Mouse (Mus musculus) small intestine, adult 2 months (tissue): ENCODE results near the gene Adamtsl1. TPM values are rescaled to one million over a fixed set of nuclear protein-coding genes. Genes with fewer than 3 reads are reported as not detected.

Experiments used
- H3K27ac ChIP-seq: fragments of 200-500 bp; 2 replicates; pipeline ENCODE4 v1.5.1; 2012; ENCODE audit warnings: low read depth, low read length, control low read depth, inconsistent platforms; ENCODE audit not compliant: insufficient read depth
- H3K27me3 ChIP-seq: fragments of 200-500 bp; 2 replicates; pipeline ENCODE4 v1.6.1; 2012; ENCODE audit warnings: mild to moderate bottlenecking, moderate library complexity, low read length, inconsistent platforms; ENCODE audit not compliant: control insufficient read depth, insufficient read depth
- H3K36me3 ChIP-seq: fragments of 200-500 bp; 2 replicates; pipeline ENCODE4 v1.6.1; 2012; ENCODE audit warnings: mild to moderate bottlenecking, low read length, control low read depth, inconsistent platforms; ENCODE audit not compliant: control insufficient read depth, insufficient read depth
- H3K4me1 ChIP-seq: fragments of 200-500 bp; 2 replicates; pipeline ENCODE4 v1.6.1; 2012; ENCODE audit warnings: low read length, inconsistent platforms, mixed read lengths; ENCODE audit not compliant: control insufficient read depth, insufficient read depth, insufficient read length
- H3K4me3 ChIP-seq: fragments of 200-500 bp; 2 replicates; pipeline ENCODE4 v1.5.1; 2012; ENCODE audit warnings: low read depth, mild to moderate bottlenecking, control low read depth, inconsistent platforms, low read length, moderate library complexity
- CTCF ChIP-seq: fragments of 200-500 bp; IDR thresholded peaks from 2 replicates; pipeline ENCODE4 v1.5.1; 2012; ENCODE audit warnings: low read depth, mild to moderate bottlenecking, control low read depth, inconsistent platforms, low read length, moderate library complexity, mixed read lengths; ENCODE audit not compliant: insufficient replicate concordance, insufficient read length; ENCODE audit errors: extremely low read depth
- POLR2A ChIP-seq: fragments of 200-500 bp; IDR thresholded peaks from 2 replicates; pipeline ENCODE4 v1.6.1; 2012; ENCODE audit warnings: low read depth, mild to moderate bottlenecking, control low read depth, inconsistent platforms, low read length, moderate library complexity
- WGBS: fragments of 180-500 bp; shearing (Covaris S2); methylation state at CpG from one replicate; pipeline ENCODE4 v1.1.7; 2018; 5-methylcytosine and 5-hydroxymethylcytosine counted together
- polyA plus RNA-seq: library from polyadenylated mRNA; depleted of rRNA; stranded (reverse); fragments of >200 nt; gene quantifications from 2 replicates; pipeline ENCODE4 v1.2.3, GENCODE M21; 2012

Adamtsl1 gene
- polyA plus RNA-seq, 1 experiment, result 1.1 TPM

DNA sequence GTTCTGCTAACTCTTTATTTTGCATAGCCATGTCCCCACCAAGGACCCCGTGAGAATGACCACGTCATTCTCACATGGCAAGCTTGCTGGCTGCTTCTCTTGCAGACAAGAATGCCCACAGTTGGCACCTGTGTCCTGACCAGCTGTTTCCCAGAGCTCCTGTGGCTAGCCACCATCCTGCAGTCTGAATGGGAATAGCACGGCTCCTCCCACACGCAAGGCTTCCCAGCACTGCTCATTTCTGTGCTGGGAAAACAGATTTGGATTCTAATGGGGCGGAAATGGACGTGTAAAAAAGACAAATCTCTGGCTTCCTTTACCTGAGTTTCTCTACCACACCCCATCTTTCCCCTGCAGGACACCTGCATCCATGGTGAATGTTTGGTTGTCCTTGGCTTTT is 531.9 kb downstream of the Adamtsl1 start:
- H3K4me1 ChIP-seq, result no peaks in the 10 kb centered on the region
- no peaks in the 10 kb centered on the region for H3K36me3 ChIP-seq
- TF ChIP-seq POLR2A (no peak), CTCF (no peak)
- H3K4me3 ChIP-seq, result no peak overlapping the region
- no peaks in the 10 kb centered on the region for H3K27me3 ChIP-seq
- 63% methylated on average over 6 of the region's 6 CpGs for WGBS
- H3K27ac ChIP-seq, result no peak overlapping the region

GRCm38 (mm10) chr4:86046881-86047280 is 532.9 kb downstream of the Adamtsl1 start:
- TF ChIP-seq POLR2A (no peak), CTCF (no peak)
- H3K36me3 ChIP-seq, result no peaks in the 10 kb centered on the region
- WGBS, result 85% methylated on average over 1 of the region's 1 CpGs
- H3K27ac ChIP-seq, result no peak overlapping the region
- no peak overlapping the region for H3K4me3 ChIP-seq
- H3K4me1 ChIP-seq, result no peaks in the 10 kb centered on the region
- H3K27me3 ChIP-seq, result no peaks in the 10 kb centered on the region

GRCm38 (mm10) chr4:86053487-86054237 is 539.7 kb downstream of the Adamtsl1 start:
- peak overlapping the region; percentile 42 for H3K4me3 ChIP-seq
- H3K4me1 ChIP-seq, result no peaks in the 10 kb centered on the region
- H3K27me3 ChIP-seq, result no peaks in the 10 kb centered on the region
- TF ChIP-seq POLR2A (no peak), CTCF (no peak)
- no peaks in the 10 kb centered on the region for H3K36me3 ChIP-seq
- H3K27ac ChIP-seq, result no peak overlapping the region
- 5% methylated on average over 20 of the region's 20 CpGs for WGBS

DNA sequence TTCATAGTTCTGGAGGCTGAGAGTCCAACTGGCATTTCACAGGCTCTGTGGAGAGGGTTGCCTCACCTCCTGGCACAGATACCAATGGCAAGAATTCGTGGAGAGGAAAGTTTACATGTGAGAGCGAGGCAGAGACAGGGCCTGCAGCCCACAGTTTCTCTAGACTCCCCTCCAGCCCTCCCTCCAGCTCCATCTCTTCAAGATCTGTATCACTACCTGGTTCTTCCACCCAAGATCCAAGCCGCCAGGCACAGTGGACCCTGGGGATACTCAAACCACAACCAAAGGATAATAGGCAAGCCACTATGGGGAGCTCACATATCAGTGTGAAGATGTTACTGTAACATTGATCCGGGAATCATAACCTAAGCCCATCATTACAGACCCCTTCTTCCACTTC is 546.6 kb downstream of the Adamtsl1 start:
- no peaks in the 10 kb centered on the region for H3K36me3 ChIP-seq
- no peak overlapping the region for H3K27ac ChIP-seq
- H3K27me3 ChIP-seq, result no peaks in the 10 kb centered on the region
- no peak for TF ChIP-seq CTCF
- TF ChIP-seq POLR2A, result no peak
- WGBS, result 69% methylated on average over 4 of the region's 4 CpGs
- no peak overlapping the region for H3K4me3 ChIP-seq
- H3K4me1 ChIP-seq, result no peaks in the 10 kb centered on the region

DNA sequence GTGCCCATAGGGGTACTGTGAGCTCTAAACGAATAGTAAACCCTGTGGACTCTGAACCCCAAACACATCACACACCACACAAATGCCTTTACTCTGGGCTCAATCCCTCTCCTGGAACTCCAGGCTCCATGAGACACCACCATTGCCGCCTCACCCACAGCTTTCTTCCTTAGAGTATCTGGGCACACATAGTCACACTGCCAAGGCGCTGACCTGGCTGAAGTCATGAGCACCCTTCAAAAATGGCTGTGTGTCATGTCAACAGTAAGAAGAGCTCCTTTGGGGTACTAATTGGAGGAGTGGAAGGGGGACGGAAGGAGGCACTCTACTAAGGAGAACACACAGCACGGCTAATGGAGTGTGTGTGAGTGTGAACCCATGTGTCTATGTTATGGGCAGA is 554.4 kb downstream of the Adamtsl1 start:
- WGBS, result 84% methylated on average over 5 of the region's 5 CpGs
- TF ChIP-seq CTCF (no peak), POLR2A (no peak)
- Histone ChIP-seq H3K4me1 (no peaks in the 10 kb centered on the region), H3K4me3 (no peak overlapping the region), H3K27ac (no peak overlapping the region), H3K27me3 (no peaks in the 10 kb centered on the region), H3K36me3 (no peaks in the 10 kb centered on the region)

DNA sequence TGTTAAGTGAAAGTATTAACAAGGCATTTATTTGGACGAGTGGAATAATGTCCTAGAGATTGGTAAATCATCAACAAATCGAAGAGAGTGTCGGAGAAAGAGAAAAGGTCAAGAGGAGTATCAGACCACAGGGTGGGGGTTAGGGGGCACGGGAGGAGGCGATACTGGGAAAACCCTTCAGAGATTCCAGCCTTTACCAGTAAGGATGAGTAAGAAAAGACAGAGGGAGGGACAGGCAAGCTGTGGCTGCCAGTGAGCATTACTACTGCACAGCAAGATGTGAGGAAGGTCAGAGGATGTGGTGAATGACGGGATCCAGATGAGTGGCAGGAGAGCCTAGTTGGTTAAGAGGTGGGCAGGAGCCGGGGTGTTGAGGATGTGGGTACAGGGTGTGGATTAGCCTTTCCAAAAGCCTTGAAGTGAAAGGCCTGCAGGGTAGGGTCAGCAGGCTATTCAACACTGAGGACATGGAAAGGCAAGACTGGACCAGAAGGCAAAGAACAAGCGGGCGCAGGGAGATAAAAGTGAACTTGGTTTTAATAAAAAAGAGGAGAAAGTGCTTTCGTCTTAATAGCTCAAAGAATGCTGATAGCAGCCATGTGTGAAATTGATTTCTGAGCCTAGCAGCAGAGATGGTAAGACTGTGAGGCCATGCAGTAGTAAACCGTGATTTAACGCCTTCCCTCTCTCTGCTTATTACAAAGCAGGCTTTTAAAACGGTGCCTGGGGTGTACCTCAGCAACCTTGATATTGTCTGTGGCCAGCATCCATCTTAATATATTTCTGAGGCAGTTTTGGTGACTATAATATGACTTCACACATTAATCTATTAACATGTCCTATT is 555.1 kb downstream of the Adamtsl1 start:
- Histone ChIP-seq H3K4me3 (no peak overlapping the region), H3K27me3 (no peaks in the 10 kb centered on the region), H3K27ac (no peak overlapping the region), H3K4me1 (no peaks in the 10 kb centered on the region), H3K36me3 (no peaks in the 10 kb centered on the region)
- TF ChIP-seq POLR2A (no peak), CTCF (no peak)
- WGBS, result 69% methylated on average over 13 of the region's 13 CpGs

DNA sequence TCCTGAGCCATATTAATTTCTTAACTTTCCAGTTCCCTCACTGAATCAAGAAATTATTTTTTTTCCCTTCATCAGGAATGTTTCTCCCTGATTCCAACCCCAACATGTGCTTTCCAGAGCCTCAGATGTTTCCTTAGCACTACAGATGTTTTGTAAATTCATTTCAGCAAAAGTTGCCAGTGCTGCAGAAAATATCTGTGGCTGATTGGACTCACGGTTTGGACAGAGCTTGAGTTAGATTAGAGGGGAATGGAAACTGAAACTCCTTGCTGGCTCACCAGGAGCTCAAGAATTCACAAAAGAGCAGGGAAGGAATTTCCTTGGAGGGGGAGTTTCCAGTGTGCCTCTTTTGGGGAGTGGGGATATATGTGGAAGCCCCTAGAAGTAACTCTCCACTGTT is 560.9 kb downstream of the Adamtsl1 start:
- Histone ChIP-seq H3K27me3 (no peaks in the 10 kb centered on the region), H3K4me3 (no peak overlapping the region), H3K4me1 (no peaks in the 10 kb centered on the region), H3K27ac (no peak overlapping the region), H3K36me3 (no peaks in the 10 kb centered on the region)
- TF ChIP-seq CTCF (no peak), POLR2A (no peak)
- WGBS, result 22% methylated on average over 1 of the region's 1 CpGs
